Mouse (Mus musculus): ENCODE results near the gene Vps52.
"Not testable (repeated sequence)": the region's sequence is repeated elsewhere in the genome, so short reads cannot be mapped to it uniquely, and the experiment has no call there.

The Vps52 gene

DNA sequence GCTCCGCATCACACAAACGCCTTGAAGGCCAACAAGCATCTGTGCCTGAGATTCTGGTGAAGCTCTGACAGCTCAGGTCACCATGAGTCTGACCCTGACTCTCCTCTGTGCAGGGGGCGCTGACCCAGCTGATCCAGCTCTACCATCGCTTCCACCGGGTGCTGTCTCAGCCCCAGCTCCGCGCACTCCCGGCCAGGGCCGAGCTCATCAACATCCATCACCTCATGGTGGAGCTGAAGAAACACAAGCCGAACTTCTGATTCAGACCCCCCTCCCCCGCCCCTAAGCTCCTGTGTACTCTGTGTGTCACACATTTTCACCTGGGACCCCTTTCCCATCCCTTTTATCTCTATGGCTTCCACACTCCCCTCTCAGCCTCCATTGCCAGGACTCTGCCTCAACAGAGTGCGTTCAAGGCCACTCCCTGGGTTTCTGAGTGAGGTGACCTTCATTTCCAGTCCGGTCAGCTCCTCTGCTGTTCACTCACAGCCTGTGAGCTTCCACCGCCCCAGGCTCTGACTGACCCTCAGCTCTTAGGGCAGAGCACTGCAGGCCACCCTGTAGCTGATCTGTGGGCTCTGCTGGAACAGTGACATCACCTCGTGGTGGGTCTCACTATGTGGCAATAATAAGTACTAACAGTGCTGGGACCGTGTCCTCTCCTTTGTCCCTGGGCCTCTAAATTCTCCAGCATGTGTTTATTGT lies 10.4 kb downstream of the Vps52 start:
- no peak for DNase-seq (ENCODE audit: low spot score in 2 of 2)

DNA sequence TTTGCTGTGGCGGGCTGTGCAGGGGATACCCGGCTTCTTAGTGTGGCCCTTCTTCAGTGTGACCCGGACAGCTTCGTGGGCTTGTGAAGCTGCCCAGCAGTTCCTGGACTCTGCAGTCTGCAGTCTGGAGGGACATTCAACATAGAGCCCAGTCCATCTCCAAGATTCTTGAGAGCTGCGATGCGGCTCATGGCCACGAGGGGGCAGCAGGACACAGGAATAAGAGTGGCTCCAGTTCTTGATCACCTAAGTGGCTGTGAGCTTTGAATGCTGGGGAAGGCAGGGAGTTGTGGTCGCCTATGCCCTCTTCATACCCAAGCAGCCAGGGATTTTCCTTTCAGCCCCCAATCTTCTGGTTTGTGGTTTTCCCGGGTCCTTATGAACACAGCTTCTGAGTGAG lies 12.9 kb downstream of the Vps52 start:
- peak; percentile 77 to 80 for DNase-seq (ENCODE audit: low spot score in 2 of 2)

DNA sequence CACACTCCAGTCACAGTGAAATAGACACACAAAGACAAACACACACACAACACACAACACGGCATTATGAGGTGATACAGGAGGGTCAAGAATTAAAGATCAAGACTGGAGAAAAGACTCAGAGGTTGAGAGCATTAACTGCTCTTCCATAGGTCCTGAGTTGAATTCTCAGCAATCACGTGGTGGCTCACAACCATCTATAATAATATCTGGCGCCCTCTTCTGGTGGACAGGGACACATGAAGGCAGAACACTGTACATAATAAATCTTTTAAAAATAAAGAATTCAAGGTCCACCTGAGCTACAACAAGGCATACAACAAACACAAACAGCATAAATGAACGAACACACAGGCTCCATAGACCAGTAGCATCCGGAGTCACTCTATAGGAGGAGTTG lies 13.3 kb downstream of the Vps52 start:
- peak; percentile 69 to 73 for DNase-seq (ENCODE audit: low spot score in 2 of 2)

DNA sequence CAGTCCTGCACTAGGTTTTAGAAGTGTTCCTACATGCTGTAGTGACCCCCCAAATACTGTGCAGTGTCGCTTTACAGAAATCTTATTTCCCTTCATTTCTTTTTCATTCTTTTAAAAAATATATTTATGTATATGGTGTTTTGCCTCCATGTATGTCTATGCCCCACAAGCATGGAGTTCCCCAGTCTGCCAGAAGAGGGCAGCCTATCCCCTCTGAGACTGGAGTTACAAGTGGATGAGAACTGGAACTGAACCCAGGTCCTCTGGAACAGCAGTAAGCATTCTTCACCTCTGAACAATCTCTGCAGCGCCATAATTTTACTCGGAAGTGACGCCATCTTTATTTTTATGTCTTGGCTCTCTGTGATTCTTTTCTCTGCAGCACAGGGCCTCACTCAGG lies 13.8 kb downstream of the Vps52 start:
- DNase-seq (ENCODE audit: low spot score in 2 of 2) = no peak

DNA sequence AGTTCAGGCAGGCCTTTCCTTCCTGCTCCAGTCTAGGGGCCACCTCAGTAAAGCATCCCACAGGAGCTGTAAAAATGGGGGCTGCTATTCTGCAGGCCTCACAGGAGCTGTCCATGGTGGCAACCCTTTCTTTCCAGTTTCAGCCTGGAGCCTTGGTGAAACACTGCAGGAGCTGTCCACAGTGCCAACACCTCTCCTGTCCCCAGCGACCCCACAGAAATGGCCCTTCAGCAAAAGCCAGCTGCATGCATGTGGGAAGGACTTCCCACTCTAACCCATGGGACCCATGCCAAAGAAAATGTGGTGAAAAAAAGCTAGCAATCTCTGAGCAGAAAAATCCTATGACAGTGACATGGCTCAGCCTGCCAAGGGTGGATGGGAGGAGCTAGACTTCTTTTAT lies 17.1 kb downstream of the Vps52 start:
- DNase-seq (ENCODE audit: low spot score in 2 of 2) = no peak

DNA sequence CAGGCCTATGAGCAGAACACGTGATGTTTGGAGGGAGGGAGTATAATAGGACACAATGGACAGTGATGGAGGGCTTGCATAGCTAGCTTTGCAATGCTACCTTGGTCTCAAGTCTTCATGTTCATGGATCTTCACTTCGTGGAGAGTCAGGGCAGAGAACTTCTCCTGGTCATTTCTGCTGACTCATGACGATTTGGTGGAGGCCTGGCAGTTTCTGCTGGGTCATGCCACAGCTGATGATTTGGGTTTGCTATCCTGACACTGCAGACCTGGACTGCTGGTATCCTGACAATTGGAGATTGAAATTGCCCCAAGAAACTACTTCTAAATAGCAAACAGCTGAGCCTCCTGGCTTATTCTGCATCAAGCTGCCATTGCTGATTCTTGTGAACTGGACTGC lies 18.0 kb downstream of the Vps52 start:
- no peak for DNase-seq (ENCODE audit: low spot score in 2 of 2)

DNA sequence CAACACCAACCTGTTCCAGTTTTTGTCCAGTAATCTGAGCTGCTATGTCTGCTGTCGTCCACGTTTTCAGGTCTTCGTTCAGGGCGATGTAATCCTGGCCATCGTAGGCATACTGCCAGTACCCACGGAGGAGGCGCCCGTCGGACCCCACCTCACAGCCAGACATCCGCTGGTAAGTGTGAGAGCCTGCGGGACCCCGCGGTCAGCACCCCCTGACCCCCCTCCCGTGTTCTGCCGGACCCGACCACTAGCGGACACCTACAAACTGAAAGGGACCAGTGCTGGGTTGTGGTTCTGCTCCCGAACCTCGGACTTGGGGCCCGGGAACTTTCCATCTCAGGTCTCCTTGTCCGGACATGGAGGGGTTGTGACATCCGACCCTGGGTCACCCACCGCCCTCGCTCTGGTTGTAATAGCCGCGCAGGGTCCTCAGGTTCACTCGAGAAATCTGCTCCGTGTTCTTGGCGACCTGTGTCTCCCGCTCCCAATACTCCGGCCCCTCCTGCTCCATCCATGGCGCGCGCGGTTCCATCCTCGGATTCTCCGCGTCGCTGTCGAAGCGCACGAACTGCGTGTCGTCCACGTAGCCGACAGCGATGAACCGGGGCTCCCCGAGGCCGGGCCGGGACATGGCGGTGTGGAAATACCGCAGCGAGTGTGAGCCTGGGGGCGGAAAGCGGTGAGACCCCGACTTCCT lies 22.4 kb downstream of the Vps52 start:
- DNase-seq (ENCODE audit: low spot score in 2 of 2) = peak; percentile 58 to 66

DNA sequence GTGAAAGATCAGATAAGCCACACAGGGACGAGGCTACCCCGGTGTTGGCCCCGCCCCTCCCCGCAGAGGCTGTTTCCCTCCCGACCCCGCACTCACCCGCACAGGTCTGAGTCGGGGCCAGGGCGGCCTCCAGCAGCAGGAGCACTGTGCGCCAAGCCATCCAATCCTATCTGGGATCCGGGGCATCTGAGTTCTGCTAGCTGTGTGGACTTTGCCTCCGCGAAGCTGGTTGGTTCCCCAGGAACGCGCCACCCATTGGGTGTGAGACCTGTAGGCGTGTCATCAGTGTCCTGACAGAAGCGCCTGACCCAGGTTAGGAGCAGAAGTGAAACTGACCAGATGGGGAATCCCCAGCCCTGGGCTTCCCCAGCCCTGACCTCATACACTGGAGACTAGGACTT lies 23.0 kb downstream of the Vps52 start:
- peak; percentile 95 for DNase-seq (ENCODE audit: low spot score in 2 of 2)

DNA sequence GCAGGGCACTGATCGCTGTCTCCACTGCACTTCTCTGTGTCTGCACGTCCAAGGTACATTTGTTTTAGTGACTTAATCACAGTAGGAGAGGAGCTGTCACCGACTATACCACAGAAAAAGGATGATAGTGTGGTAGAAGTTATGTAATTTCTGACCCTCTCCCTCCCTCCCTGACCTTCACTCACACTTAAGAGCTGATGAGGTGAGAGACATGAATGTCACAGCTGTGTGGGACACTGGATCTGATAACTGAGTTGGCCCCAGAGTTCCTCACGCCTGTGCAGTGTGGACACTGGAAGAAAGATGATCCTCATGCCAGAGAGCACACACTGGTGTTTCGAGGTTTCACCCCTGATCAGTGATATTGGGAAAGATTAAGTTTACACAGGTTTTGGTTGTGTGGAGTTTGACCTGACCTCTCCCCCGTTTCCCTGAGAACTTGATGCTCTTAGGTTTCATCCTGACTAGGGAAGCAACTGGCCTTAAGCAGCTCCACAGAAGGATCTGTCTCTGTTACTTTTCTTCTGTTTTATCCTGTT lies 24.0 kb downstream of the Vps52 start:
- peak in 1 of 2 experiments; percentile 52 for DNase-seq (ENCODE audit: low spot score in 2 of 2)

DNA sequence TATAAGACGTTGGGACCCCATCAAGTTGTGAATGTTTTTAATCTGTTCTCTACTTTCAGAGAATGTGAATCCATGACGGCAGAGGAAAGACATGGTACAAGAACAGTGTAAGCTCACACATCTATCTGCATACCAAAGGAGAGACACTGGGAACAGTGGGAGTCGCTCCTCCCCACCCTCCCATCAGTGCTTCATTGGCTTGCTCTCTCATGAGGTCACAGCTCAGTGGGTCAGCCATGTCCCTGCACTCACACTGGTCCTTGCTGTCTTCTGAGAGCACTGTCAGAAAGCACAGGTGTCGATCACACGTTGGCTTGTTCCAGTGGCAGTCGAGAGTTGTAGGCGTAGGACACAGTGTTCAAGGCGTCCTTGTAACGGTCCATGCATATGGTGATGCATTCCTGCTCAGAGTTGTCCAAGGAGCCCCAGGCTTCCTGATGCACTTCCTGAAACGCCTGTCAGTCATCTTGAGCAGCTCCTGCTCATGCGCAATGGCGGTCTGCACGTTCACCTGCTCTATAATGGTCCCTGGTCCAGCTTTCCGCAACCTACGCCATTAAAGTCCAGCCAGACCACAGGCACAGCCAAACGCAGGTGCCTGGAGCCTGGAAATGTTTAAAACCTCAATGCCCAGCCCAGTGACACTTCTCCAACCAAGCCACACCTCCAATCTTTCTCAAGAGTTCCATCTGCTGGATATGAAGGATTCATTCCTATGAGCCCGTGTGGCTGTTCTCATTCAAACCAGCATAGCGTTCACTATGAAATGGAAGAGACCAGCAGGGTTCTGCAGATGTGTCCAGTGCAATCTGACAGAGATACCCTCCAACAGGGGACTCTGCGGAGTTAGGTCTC lies 24.8 kb downstream of the Vps52 start:
- no peak for DNase-seq (ENCODE audit: low spot score in 2 of 2)

DNA sequence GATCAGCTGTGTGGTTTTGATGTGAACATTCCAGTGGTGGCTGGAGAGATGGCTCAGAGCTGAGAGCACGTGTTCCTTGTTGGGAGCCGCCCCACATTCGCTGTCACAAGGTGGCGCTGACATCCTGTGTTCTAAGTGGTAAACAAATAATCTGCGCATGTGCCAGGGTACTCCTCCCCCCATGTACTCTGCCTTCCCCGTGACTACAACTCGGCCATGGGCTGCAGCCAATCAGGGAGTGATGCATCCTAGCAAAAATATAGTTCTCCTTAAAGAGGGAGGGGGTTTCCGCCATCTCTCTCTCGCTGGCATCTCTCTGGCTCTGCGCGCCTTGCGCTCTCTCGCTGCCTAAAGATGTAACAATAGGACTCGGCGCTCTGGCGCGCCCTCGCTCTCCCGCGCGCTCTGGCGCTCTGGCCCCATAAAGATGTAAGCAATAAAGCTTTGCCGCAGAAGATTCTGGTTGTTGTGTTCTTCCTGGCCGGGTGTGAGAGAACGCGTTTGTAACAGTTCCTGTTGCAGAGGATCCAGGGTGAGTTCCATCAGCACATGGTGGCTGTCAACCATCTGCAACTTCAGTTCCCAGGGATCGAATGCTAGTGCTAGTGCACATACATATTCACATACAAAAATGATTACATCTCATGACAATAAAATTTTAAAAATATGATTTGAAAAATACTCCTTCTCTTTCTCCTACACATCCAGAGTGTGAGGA lies 25.7 kb downstream of the Vps52 start:
- DNase-seq (ENCODE audit: low spot score in 2 of 2) = peak; percentile 90 to 91

DNA sequence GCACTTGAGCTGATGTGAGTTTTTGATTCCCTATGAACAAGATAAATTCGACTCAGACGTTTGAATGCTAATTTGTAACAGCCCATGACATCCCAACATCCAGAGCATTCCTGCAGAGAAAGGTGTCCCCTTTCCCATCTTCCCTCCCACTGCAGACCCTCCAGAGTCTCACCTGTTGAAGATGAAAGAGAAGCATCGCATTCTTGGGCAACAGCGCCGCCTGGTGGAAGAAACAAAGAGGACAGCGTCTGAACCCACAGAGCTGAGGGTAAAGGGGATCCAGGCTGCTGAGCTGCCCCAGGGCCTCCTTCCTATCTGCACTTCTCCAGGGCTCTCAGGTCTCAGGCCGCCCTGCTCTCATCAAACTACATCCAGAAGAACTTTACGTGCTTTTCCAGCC lies 26.5 kb downstream of the Vps52 start:
- peak; percentile 72 to 77 for DNase-seq (ENCODE audit: low spot score in 2 of 2)

DNA sequence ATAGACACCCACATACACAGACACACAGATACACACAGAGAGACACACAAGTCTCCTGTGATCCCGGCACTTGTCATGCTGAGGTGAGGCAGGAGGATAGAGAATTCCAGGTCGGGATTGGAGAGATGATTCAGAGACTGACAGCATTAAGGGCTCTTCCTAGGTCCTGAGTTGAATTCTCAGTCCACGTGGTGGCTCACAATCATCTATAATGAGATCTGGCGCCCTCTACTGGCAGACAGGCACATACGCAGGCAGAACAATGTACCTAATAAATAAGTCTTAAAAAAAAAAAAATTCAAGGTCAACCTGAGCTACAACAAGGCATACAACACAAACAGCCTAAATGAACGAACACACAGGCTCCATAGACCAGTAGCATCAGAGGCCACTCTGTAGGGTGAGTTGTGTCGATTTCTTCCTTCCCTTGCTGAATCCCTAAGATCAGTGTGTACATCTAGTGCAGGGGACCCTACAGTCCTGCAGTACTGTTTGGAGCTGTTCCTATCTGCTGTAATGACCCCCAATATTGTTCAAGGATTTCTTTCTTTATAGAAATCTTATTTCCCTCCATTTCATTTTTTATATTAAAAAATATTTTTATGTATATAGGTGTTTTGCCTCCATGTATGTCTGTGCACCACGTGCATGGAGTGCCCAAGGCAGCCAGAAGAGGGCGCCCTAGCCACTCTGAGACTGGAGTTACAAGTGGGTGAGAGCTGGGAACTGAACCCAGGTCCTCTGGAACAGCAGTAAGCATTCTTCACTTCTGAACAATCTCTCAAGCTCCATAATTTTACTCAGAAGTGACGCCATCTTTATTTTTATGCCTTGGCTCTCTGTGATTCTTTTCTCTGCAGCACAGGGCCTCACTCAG lies 36.4 kb downstream of the Vps52 start:
- DNase-seq (ENCODE audit: low spot score in 2 of 2) = peak; percentile 63 to 76

DNA sequence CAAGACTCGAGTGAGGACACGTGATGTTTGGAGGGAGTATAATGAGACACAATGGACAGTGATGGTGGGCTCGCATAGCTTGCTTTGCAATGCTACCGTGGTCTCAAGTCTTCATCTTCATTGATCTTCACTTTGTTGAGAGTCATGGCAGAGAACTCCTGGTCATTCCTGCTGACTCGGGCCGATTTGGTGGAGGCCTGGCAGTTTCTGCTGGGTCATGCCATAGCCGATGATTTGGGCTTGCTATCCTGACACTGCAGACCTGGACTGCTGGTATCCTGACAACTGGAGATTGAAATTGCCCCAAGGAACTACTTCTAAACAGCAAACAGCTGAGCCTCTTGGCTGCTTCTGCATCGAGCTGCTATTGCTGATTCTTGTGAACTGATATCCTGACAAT lies 39.3 kb downstream of the Vps52 start:
- no peak for DNase-seq (ENCODE audit: low spot score in 2 of 2)

DNA sequence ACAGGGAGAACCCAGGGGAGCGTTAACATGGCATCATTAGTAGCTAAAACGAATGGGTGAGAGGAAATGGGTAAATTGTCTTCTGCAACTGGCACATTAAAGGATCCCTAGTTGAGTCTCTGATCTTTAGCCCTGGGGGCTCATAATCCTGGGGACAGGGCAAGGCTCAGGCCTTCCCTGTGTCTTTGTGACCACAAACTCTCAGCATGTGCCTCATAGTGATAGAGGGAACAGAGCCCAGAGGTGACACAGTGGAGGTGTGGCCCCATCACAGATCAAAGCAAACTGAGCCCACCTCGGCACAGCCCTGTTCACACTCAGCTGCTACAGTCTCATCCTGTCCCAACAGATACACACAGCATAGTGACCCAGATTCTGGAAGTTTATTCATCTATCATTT lies 40.0 kb downstream of the Vps52 start:
- DNase-seq (ENCODE audit: low spot score in 2 of 2) = peak in 1 of 2 experiments; percentile 37

DNA sequence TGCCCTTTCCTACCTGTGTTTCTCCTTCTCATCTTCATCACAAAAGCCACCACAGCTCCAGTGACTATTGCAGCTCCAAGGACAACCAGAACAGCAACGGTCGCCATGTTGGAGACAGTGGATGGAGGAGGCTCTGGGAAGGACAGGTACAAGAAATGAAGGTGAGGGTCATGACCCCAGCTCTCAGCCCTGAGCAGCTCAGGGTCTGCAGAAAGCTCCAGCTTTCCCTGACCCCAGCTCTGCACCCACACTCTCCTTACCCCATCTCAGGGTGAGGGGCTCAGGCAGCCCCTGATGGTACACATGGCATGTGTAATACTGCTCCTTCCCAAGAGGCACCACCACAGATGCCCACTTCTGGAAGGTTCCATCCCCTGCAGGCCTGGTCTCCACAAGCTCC lies 41.4 kb downstream of the Vps52 start:
- not testable (repeated sequence) for DNase-seq (ENCODE audit: low spot score in 2 of 2)

DNA sequence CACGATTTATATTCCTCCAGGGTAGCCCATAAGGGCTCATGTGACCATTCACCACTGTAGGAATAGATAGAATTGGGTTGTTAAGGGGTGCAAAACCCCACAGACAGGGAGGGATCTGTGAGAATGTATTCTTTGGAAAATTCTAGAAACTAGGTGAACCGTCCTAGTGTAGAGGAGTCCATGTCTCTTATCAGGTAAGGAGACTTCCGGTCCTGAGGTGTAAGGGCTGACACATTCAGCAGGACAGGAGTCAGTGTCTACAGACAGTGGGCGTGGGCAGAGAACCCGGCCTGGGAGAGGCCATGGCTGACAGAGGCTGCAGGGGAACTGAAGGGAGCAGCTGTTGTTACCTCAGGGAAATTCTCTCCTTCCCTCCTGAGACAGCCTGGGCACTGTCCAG lies 43.1 kb downstream of the Vps52 start:
- peak; percentile 47 to 56 for DNase-seq (ENCODE audit: low spot score in 2 of 2)

DNA sequence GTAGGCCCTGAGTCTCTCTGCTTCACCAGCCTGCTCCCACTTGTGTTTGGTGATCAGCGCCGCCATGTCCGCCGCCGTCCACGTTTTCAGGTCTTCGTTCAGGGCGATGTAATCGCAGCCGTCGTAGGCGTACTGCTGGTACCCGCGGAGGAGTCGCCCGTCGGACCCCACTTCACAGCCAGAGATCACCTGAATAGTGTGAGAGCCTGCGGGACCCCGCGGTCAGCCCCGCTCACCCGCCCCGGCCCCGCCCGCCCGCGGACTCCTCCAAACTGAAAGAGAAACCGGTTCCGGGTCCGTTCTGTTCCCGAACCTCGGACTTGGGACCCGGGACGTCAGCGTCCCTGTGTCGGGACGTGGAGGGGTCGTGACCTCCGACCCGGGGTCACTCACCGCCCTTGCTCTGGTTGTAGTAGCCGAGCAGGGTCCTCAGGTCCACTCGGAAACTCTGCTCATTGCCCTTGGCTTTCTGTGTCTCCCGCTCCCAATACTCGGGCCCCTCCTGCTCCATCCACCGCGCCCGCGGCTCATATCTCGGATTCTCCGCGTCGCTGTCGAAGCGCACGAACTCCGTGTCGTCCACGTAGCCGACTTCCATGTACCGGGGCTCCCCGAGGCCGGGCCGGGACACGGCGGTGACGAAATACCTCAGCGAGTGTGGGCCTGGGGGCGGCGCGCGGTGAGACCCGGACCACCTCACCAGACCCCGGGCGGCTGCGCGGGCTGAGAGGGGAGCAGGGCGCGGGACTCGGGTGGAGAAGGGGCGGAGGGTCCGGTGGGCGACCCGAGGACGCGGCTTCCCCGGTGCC lies 43.9 kb downstream of the Vps52 start:
- no peak for DNase-seq (ENCODE audit: low spot score in 2 of 2)

DNA sequence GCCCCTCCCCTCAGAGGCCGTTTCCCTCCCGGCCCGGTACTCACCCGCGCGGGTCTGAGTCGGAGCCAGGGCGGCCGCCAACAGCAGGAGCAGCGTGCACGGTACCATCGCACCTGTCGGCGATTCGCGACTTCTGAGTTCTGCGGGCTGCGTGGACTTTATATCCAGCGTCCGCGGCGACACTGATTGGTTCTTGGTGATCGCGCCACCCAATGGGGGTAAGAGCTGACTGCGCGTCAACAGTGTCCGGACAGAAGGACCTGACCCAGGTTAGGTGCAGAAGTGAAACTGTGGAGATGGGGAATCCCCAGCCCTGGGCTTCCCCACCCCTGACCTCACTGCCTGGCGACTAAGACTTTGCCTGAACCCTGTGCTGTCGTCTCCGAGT lies 44.5 kb downstream of the Vps52 start, which contains the start of gene H2-K1:
TSS of gene H2-K1 (minus strand) at position 198 of the 388 bp plus-strand sequence.
- peak; percentile 98 to 99 for DNase-seq (ENCODE audit: low spot score in 2 of 2)

DNA sequence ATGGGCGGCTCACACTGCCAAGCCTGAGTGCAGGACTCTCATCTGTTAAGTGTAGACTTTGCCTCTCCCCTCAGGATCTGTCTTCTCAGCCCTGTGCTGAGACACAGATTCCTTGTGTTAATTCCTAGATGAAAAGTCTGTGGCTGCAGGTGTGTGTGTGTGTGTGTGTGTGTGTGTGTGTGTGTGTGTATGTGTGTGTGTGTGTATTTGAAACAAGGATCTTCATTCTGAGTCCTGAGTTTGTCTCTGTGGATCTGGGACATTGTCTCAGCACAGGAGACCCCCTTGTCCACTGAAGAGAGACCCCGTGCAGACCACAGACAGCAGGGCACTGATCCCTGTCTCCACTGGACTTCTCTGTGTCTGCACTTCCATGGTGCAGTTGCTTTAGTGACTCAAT lies 45.2 kb downstream of the Vps52 start:
- DNase-seq (ENCODE audit: low spot score in 2 of 2) = not testable (repeated sequence)
